Mouse (Mus musculus) cortical plate, adult 2 months (tissue): ENCODE results near the gene Ralbp1. TPM values are rescaled to one million over a fixed set of nuclear protein-coding genes. Genes with fewer than 3 reads are reported as not detected.

Experiments
- H3K27ac ChIP-seq: fragments of 200-500 bp; 2 replicates; pipeline ENCODE4 v1.5.1; 2012; ENCODE audit warnings: low read length, control low read depth, inconsistent platforms; ENCODE audit not compliant: insufficient read depth
- H3K4me1 ChIP-seq: fragments of 200-500 bp; 2 replicates; pipeline ENCODE4 v1.6.1; 2011; ENCODE audit warnings: low read length; ENCODE audit not compliant: control insufficient read depth, insufficient read depth
- H3K4me3 ChIP-seq: fragments of 200-500 bp; 2 replicates; pipeline ENCODE4 v1.5.1; 2011; ENCODE audit warnings: mild to moderate bottlenecking, low read length, control low read depth; ENCODE audit not compliant: insufficient read depth
- CTCF ChIP-seq: fragments of 200-500 bp; IDR thresholded peaks from 2 replicates; pipeline ENCODE4 v1.5.1; 2011; ENCODE audit warnings: mild to moderate bottlenecking, control low read depth, low read length; ENCODE audit not compliant: insufficient read depth; ENCODE audit errors: extremely low read depth
- POLR2A ChIP-seq: fragments of 200-500 bp; IDR thresholded peaks from 2 replicates; pipeline ENCODE4 v1.6.1; 2011; ENCODE audit warnings: mild to moderate bottlenecking, low read length, control low read depth; ENCODE audit not compliant: insufficient read depth; ENCODE audit errors: extremely low read depth
- polyA plus RNA-seq: library from polyadenylated mRNA; depleted of rRNA; stranded (reverse); fragments of >200 nt; gene quantifications from 2 replicates; pipeline ENCODE4 v1.2.3, GENCODE M21; 2012

The Ralbp1 gene
- polyA plus RNA-seq, 1 experiment: 47.3 TPM

- no peak for TF ChIP-seq POLR2A
- no peak for TF ChIP-seq CTCF
- no peak overlapping the region for H3K4me3 ChIP-seq
- H3K27ac ChIP-seq: no peak overlapping the region
Measured at GRCm38 (mm10) chr17:65833891-65834290, 51.7 kb downstream of the Ralbp1 start.

GRCm38 (mm10) chr17:65830216-65830863 lies 55.3 kb downstream of the Ralbp1 start:
- Histone ChIP-seq H3K4me1 (peaks cover 3% of the 10 kb centered on the region), H3K4me3 (no peak overlapping the region), H3K27ac (no peak overlapping the region)
- no peak for TF ChIP-seq POLR2A
- no peak for TF ChIP-seq CTCF

More at GRCm38 (mm10) chr17:65833891-65834290, 51.7 kb downstream of the Ralbp1 start:
- peaks cover 16% of the 10 kb centered on the region for H3K4me1 ChIP-seq

GRCm38 (mm10) chr17:65828951-65829350 lies 56.6 kb downstream of the Ralbp1 start:
- H3K4me3 ChIP-seq: no peak overlapping the region
- no peak for TF ChIP-seq CTCF
- TF ChIP-seq POLR2A: no peak
- H3K27ac ChIP-seq: no peak overlapping the region
- peaks cover 3% of the 10 kb centered on the region for H3K4me1 ChIP-seq

- TF ChIP-seq POLR2A: no peak
- TF ChIP-seq CTCF: no peak
- H3K4me3 ChIP-seq: no peak overlapping the region
- H3K4me1 ChIP-seq: peaks cover 3% of the 10 kb centered on the region
- no peak overlapping the region for H3K27ac ChIP-seq
Measured at GRCm38 (mm10) chr17:65827904-65828303, 57.7 kb downstream of the Ralbp1 start.

GRCm38 (mm10) chr17:65827119-65827840 lies 58.3 kb downstream of the Ralbp1 start:
- peaks cover 3% of the 10 kb centered on the region for H3K4me1 ChIP-seq
- no peak overlapping the region for H3K4me3 ChIP-seq
- no peak for TF ChIP-seq POLR2A
- no peak overlapping the region for H3K27ac ChIP-seq

- no peak overlapping the region for H3K27ac ChIP-seq
- TF ChIP-seq POLR2A (no peak), CTCF (no peak)
- H3K4me3 ChIP-seq: no peak overlapping the region
- H3K4me1 ChIP-seq: peaks cover 3% of the 10 kb centered on the region
Measured at GRCm38 (mm10) chr17:65826257-65826656, 59.3 kb downstream of the Ralbp1 start.

GRCm38 (mm10) chr17:65824246-65824645 lies 61.4 kb downstream of the Ralbp1 start:
- no peak overlapping the region for H3K4me3 ChIP-seq
- H3K4me1 ChIP-seq: no peaks in the 10 kb centered on the region
- no peak overlapping the region for H3K27ac ChIP-seq
- TF ChIP-seq CTCF (no peak), POLR2A (no peak)

GRCm38 (mm10) chr17:65822423-65822822 lies 63.2 kb downstream of the Ralbp1 start:
- no peak overlapping the region for H3K4me3 ChIP-seq
- no peak overlapping the region for H3K27ac ChIP-seq
- TF ChIP-seq POLR2A: no peak
- no peak for TF ChIP-seq CTCF
- no peaks in the 10 kb centered on the region for H3K4me1 ChIP-seq

- Histone ChIP-seq H3K27ac (no peak overlapping the region), H3K4me1 (no peaks in the 10 kb centered on the region), H3K4me3 (no peak overlapping the region)
- no peak for TF ChIP-seq POLR2A
- TF ChIP-seq CTCF: no peak
Measured at GRCm38 (mm10) chr17:65820197-65820596, 65.4 kb downstream of the Ralbp1 start.

- H3K4me1 ChIP-seq: no peaks in the 10 kb centered on the region; the same call in none of the 2 replicates
- H3K4me3 ChIP-seq: no peak overlapping the region
- TF ChIP-seq POLR2A: no peak
- no peak for TF ChIP-seq CTCF
- H3K27ac ChIP-seq: no peak overlapping the region
Measured at GRCm38 (mm10) chr17:65813763-65814162, 71.8 kb downstream of the Ralbp1 start.
